Mouse (Mus musculus): ENCODE results near the gene Gm43302. TPM values are rescaled to one million over a fixed set of nuclear protein-coding genes. Genes with fewer than 3 reads are reported as not detected.
"Not testable (repeated sequence)": the region's sequence is repeated elsewhere in the genome, so short reads cannot be mapped to it uniquely, and the experiment has no call there.

Gm43302 gene
- not detected for total RNA-seq (2021)
- long read RNA-seq, experiment 1, result 0 reads
- long read RNA-seq, experiment 2, result 0 reads

DNA sequence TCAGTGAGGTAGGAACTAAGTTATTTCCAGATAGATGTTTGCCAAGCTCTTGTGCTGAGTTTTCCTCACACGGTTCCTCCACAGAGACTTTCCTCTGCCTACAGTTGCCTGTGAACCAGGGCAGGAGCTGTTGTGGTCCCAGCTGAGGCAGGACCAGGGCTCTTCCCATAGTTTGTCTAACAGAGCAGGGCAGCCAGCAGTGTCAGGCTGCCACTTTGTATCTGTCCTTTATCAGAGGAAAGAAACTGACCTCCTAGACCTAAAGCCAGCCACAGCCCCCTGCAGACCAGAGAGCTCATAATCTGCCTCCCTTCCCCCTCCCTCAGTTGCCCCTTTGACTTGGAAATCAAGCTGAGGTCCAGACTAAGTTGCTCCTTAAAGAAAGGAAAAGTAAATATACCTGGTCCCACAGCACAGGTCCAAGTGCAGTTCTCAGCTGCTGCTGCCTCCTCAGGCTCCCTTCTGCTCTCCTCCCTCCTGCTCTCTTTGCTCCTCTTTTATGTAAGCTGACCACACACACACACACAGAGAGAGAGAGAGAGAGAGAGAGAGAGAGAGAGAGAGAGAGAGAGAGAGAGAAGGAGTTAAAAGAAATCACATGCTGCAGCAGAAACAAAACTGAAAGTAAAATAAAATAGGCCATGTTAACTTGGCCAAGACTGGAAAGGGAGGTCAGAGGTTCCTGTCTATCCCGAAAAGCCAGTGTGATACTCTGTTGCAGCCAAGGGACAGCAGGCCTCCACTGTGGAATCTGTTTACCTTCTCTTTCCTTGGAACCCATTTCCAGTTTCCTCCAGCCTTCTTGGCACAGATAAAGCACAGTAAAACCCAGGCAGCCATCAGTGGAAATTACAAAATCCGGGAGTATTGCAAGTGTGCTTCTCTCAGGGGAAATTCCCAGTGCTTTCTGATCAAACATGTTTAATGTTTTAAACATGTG, at the start of gene Gm43302, which contains the start of gene Gbp6:
TSS of gene Gm43302 (minus strand) at position 470 of the 940 bp plus-strand sequence.
TSS of gene Gbp6 (minus strand) at position 473 of the 940 bp plus-strand sequence.
- DNase-seq, result peak; percentile 76 to 85

DNA sequence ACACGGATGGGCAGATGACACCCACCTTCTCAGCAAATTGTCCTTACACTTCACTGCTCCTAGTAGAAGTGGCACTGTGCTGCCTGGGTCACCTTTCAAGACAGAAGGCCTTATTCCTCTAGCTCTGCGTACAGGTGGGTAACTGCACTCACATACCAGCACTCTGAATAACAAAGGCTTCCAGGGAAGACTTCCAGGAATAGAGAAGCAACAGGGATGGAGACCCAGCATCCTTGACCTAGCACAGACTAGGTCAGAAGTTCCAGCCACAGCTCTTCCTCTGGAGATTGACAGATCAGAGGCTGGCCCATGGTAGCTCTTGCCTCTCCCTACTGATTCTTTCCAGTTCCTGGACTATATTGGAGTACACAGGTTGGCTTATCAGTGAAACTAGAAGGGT, 47.8 kb upstream of the Gm43302 start:
- DNase-seq, result no peak

DNA sequence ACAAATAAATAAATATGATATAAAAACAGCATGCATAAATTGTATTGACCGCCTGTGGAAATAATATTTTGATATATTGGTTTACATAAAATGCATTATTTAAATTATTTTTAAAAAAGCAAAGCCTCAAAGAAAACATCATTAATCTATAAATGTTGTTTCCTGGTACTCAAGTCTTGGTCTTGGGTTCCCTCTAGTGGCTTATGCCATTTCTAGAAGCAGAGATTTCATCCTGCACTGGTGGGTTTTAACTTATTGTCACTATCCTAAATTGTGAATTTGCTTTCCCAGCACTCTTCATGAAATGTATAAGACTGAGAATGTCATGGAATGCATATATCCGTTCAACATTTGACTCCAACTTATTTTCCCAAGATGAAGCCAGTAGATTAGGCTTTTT, 29.0 kb upstream of the Gm43302 start:
- peak; percentile 20 to 51 for DNase-seq

DNA sequence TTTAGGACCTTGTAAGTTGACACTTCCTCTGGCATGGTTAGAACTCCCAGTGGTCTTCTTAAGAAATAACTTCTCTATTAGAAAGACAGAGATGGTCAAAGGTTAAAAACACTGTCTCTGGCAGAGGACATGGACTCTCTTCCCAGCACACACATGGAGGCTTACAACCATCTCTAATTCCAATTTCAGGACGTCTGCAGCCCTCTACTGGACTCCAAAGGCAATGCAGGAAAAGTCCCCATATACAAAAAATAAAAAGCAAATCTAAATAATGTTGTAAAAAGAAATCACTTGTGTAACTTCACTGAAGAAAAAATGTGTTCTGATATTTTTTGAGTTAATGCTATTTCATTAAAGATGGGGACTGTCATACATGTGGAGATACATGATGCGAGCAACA, 17.4 kb upstream of the Gm43302 start:
- no peak for DNase-seq

DNA sequence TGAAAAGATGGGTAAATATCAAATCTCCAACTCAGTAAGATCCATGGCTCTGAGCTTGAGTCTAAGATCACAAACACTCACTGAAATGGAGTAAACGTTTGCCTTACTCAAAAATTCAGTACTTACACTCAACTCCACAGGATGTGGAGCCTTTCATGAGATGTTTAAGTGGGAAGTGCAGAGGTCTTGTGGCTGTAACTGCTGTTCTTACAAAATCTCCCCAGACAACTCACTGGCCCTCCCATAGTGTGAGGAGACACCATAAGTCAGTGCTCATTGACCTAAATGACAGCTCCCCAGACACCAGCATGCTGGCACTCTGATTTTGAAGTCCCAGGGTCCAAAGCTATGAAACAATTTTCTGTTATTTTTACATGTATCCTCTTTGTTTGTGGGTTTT, 15.7 kb upstream of the Gm43302 start:
- DNase-seq, result not testable (repeated sequence)

DNA sequence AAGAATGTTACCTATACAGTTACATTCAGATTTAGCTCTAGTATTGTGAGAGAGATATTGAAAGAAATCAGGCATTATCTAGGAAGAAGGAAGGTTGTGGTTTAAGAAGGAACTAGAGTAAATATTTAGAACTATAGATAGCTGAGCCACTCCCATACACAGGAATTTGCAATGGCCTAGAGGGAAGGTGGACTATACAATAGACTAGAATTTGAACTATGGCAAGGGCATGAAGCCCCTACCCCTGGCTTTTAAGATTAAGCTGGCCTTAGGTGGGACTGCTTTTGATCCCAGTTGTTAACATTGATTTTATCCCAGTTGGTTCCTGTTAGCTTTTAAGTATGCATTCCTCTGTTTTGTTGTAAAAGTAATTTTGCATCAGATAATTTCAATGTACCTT, 13.5 kb upstream of the Gm43302 start:
- DNase-seq, result not testable (repeated sequence)

DNA sequence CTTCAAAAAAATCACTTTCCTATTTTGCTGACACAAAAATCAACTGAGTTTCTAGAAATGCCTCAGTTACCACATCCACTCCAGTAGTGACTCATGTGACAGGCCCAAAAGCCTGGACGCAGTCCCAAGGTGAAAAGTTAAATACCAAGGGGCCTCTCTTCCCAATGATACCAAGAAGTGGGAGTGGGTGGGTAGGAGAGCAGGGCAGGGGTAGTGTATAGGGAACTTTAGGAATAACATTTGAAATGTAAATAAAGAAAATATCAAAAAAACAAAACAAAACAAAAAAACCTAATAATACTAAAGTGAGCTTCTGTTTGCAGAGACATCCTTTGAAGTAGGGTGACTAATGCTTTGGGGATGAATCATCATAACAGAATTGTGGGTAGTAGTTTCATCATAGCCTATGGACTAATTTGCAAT, 12.7 kb upstream of the Gm43302 start:
- no peak for DNase-seq

DNA sequence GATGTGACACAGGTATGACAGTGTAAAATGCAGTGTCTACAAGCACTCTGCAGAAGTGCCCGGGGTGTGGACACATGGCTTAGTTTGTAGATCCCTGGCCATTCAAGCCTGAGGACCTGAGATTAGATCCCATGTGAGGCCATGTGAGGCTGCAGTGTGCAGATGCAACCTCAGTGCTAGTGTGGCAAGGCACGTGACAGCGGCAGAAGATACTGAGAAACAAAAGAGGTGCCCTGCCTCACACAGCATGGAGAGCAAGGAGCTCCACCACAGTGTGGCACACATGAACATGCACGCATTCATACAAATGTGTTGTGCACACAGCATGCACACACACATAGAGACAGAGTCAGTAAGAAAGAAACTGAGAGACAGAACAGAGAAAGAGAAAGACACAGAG, 12.2 kb upstream of the Gm43302 start:
- not testable (repeated sequence) for DNase-seq

DNA sequence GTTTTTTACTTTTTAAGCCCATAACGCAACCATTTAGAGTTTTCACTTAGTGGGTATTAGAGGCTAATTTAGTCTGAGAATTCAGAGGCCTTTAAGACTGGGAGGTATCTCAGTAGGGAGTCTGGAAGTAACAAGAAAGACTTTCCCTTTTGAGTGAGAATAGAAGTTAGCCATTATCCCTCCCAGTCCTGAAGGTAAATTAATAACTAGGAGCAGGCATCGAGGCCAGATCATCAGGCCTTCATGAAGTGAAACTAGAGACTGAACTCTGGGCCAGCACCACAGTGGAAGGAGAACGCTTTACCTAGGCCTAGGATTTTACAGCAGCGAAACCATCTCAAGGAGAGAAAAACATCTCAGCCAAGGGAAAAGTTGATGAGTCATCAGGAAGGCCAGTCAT, 8.5 kb upstream of the Gm43302 start:
- DNase-seq, result no peak

DNA sequence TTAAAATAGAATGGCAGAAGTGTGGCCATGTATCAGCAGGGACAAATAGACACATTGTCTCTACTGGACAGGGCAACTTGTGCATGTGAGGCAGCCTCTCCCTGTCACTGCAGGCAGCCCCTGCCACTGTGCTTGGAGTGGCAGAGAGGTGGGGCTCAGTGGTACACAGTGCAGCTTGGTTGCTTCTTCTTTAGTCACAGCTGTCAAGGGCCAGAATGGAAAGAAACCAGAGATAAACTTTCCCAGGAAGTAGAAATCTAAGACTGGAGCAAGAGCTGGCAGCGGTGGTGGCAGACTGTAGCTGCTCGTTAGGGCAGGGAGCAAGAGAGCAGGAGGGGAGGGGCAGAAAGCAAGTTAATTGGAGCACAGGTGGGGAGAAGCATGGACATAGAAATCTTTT, 8.0 kb upstream of the Gm43302 start:
- peak; percentile 60 to 70 for DNase-seq

DNA sequence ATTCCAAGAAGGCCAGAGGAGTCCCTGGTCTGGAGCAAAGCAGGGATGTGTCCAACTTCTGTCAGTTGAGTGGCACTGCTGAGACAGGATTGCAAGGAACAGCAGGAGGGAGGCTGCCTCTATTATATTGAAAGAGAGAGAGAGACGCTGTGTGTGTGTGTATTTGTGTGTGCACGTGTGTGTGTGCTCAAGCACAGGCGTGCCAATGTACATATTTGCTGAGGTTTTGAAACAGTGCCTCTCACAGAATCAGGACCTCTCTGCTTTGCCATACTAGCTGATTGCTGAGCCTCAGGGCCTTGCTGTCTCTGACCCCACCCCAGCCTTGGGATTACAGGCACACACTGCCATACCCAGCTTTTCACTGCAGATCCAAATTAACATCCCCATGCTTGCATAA, 2.3 kb upstream of the Gm43302 start:
- DNase-seq, result no peak

DNA sequence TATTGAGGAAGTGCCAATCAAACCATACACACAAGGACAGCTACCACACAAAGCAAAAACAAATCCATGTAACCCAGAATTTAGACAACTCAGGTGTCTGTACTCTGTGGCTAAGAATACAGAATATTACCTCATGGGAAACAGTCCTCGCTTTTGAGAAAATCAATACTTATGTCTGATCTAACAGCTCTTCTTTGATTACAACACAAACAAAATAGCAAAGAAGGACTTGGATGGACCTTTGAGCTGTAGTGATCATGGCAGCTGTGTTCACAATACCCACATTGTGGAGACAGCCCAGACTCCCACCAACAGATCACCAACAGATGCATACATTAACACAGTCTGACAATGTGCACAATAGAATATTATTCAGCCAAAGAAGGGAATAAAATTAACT, 1.0 kb downstream of the Gm43302 start:
- no peak for DNase-seq

DNA sequence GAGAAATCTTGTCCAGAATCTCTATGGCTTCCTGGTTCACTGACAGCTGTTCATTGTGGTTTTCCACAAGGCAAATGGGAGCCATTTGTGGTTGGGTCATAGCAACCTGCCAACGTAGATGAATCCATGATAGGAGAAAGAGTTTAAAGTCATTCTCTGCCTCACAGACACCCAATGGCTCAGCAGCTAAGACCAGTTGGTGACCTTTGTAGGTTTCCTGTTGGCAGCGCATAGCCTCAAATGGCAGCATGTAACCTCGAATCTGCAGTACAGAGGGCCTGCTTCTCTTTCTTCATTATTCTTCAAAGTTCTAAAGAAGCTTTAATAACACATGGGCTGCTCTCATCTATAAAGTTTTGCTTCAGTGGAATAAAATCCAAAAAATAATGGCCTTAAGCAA, 2.6 kb downstream of the Gm43302 start:
- not testable (repeated sequence) for DNase-seq

DNA sequence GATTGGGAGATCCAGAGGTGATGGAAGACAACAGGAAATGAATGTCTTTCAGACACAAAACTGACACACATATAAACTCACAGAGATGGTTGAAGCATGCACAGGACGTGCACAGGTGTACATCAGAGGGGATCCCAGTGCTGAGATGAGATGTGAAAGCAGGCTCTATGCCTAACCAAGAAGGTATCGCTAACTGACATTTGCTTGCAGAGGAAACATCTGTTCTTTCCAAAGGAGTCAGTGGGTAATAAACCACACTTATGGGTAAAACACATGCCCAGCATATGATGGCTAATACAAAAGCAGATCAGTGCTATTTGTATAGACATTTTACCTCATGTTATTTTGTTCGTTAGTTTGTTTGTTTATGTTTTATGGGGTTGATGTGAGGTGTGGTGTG, 32.8 kb downstream of the Gm43302 start:
- DNase-seq, result not testable (repeated sequence)

DNA sequence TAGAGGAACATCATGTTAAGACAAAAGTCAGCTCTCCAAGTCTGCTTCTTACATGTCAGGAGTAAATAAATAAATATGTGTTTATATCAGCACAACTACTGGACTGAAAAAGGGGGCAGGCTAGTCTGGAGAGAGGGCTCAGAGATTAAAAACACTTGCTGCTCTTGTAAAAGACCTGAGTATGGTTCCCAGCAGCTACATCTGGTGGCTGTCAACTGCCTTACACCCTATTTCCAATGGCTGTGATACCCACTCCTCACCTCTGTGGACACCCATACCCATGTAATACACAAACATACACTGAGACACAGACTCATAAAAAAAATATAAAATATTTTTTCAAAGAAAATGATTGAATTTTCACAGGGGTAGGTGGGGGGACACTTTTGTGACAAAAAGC, 41.0 kb downstream of the Gm43302 start:
- DNase-seq, result no peak

DNA sequence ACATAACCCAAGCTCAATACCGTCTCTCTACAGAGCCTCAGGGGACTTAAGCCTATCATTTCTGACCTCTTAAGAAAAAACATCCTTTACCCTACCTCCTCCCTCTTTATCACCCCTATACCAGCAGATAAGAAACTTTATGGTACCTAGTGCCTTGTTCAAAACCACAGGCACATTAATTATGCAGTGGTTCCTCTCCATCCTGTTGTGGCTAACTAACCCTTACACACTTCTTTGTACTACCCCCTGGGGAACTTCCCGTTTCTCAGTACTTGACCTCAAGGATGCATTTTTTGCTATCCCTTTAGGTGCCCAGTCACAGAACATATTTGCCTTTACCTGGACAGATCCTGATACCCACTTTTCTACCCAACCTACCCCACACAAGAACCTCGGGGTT, 48.8 kb downstream of the Gm43302 start:
- not testable (repeated sequence) for DNase-seq

DNA sequence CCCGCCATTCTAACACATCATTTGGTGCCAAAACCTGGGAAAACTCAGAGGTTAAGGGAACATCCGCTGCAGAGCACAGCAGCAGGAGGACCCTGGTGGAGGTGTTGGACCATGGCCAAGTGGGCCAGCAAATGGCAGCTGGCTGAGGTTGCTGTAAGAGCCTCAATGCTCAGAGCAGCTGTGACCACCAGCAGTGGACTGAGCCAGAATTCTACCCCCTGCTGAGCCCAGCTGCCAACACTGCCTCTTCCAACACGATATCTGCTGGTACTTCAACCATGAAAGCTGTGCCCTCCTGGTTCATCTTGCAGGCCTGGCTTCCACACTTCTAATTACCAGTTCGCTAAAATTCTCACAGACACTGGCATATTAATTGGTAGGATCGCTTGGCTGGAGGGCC, 52.5 kb downstream of the Gm43302 start:
- not testable (repeated sequence) for DNase-seq

DNA sequence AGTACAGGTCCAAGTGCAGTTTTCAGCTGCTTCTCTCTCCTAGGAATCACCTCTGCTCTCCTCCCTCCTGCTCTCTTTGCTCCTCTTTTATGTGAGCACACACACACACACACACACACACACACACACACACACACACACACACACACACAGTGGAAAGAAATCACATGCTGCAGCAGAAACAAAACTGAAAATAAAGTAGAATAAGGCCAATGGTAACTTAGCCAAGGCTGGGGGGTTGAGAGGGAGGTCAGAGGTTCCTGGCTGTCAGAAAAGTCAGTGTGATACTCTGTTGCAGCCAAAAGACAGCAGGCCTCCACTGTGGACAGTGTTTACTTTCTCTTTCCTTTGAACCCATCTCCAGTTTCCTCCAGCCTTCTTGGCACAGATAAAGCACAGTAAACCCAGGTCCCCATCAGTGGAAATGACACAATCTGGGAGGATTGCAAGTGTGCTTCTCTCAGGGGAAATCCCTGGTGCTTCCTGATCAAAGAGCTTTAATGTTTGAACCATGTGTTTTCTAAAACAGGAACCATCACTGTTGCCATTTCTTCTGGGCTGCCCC, 53.9 kb downstream of the Gm43302 start, which contains the start of gene Gbp10:
TSS of gene Gbp10 (minus strand) at position 51 of the 565 bp plus-strand sequence.
- peak in 1 of 2 experiments; percentile 47 for DNase-seq

DNA sequence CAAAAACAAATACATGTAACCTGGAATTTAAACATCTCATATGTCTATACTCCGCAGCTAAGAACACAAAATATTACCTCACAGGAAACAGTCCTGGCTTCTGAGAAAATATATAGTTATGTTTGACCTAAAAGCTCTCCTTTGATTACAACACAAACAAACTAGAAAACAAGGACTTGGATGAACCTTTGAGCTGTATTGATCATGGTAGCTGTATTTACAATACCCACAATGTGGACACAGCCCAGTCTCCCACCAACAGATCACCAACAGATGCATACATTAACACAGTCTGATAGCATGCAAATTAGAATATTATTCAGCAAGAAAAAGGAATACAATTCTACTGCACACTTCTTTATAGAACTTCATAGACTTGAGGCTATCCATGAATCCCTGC, 55.1 kb downstream of the Gm43302 start:
- not testable (repeated sequence) for DNase-seq

DNA sequence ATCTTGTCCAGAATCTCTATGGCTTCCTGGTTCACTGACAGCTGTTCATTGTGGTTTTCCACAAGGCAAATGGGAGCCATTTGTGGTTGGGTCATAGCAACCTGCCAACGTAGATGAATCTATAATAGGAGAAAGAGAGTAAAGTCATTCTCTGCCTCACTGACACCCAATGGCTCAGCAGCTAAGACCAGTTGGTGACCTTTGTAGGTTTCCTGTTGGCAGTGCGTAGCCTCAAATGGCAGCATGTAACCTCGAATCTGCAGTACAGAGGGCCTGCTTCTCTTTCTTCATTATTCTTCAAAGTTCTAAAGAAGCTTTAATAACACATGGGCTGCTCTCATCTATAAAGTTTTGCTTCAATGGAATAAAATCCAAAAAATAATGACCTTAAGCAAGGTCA, 57.5 kb downstream of the Gm43302 start:
- DNase-seq, result not testable (repeated sequence)

DNA sequence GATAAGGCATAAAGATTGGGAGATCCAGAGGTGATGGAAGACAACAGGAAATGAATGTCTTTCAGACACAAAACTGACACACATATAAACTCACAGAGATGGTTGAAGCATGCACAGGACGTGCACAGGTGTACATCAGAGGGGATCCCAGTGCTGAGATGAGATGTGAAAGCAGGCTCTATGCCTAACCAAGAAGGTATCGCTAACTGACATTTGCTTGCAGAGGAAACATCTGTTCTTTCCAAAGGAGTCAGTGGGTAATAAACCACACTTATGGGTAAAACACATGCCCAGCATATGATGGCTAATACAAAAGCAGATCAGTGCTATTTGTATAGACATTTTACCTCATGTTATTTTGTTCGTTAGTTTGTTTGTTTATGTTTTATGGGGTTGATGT, 84.5 kb downstream of the Gm43302 start:
- not testable (repeated sequence) for DNase-seq

DNA sequence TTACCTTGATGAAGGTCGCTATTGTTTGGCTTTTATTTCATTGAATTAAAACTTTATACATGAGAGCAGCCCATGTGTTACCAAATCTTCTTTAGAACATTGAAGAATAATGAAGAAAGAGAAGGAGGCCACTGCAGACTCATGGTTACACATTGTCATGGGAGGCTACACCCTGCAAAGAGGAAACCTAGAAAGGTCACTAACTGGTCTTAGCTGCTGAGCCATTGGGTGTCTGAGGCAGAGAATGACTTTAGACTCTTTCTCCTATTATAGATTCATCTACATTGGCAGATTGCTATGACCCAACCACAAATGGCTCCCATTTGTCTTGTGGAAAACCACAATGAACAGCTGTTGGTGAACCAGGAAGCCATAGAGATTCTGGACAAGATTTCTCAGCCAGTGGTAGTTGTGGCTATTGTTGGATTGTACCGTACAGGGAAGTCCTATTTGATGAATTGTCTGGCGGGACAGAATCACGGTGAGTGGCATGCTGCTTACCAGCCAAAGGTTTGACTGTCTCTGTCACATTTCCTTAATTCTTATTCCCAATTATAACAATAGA, 92.6 kb downstream of the Gm43302 start:
- DNase-seq, result not testable (repeated sequence)

DNA sequence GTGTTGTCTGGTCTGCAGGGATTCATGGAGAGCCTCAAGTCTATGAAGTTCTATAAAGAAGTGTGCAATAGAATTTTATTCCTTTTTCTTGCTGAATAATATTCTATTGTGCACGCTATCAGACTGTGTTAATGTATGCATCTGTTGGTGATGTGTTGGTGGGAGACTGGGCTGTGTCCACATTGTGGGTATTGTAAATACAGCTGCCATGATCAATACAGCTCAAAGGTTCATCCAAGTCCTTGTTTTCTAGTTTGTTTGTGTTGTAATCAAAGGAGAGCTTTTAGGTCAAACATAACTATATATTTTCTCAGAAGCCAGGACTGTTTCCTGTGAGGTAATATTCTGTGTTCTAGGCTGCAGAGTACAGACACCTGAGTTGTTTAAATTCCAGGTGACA, 94.3 kb downstream of the Gm43302 start:
- DNase-seq, result not testable (repeated sequence)

Measured in heart, adult 18-20 months (tissue).